Comparison of ENCODE assay signal across 13 mouse cellular contexts in the genomic region with DNA sequence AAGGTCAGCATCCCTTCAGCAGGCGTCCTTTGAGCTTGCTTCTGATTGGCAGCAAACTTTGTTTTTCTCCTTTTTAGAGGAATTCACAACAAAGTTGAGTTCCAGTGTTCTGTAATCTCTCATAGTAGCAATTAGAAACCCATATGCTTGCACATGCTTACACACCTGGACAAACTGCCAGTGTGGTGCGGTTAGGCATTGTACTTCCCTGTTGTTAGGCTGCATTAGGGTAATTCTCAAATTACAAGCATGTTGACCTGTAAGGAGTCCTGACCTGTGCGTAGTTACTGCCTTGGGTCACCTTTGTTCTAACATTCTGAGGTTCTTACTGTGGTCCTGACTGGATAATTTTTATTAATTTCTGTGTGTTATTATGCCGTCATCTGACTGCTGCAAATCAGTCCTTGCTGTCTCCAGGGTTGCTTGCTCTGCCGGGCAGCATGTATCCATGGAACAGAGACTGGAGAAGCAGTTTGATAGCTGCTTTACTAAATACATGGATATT. TPM values are rescaled to one million over a fixed set of nuclear protein-coding genes. Genes with fewer than 3 reads are reported as not detected.
DNase-seq lines count a peak whose midpoint lies in the region; ATAC-seq lines count a peak whose summit lies in the region.
"Had no signal": no experiment of that assay in that cellular context is flagged by ENCODE, and none has a peak within 500 bp of the region (broad histone marks: within the 10 kb centered on the region; RNA-seq: fewer than 3 reads in every experiment).

No protein-coding gene starts in this region.

- no peak overlapping the region for H3K4me2 ChIP-seq in intestine, embryonic 14.5 days (ENCODE audit: low read length)
- no peak overlapping the region for H3K4me2 ChIP-seq in intestine, embryonic 16.5 days (ENCODE audit: low read depth, low read length)
- peak overlapping the region; percentile 46 for H3K4me2 ChIP-seq in hindbrain, embryonic 12.5 days (replicated peaks)
- H3K4me2 ChIP-seq in neural tube, embryonic 12.5 days (replicated peaks), result peak overlapping the region; percentile 45
- H3K4me2 ChIP-seq: limb, embryonic 15.5 days had no signal

- no peaks in the 10 kb centered on the region for H3K4me1 ChIP-seq in intestine, embryonic 14.5 days (replicated peaks; ENCODE audit: control insufficient read depth, insufficient read depth, low read length)
- no peaks in the 10 kb centered on the region for H3K4me1 ChIP-seq in intestine, embryonic 16.5 days (ENCODE audit: control insufficient read depth, insufficient read depth, low read length)
- H3K4me1 ChIP-seq in hindbrain, embryonic 12.5 days, result peaks cover 8% of the 10 kb centered on the region
- H3K4me1 ChIP-seq in neural tube, embryonic 12.5 days, result 0 out of 2 replicates have a peak, but pooled peaks cover 3% of the 10 kb centered on the region
- H3K4me1 ChIP-seq: limb, embryonic 15.5 days had no signal

- H3K27ac ChIP-seq in intestine, embryonic 14.5 days (ENCODE audit: low read depth), result no peak overlapping the region
- H3K27ac ChIP-seq in intestine, embryonic 16.5 days (ENCODE audit: low read length), result no peak overlapping the region
- no peak overlapping the region for H3K27ac ChIP-seq in hindbrain, embryonic 12.5 days
- H3K27ac ChIP-seq in neural tube, embryonic 12.5 days, result no peak overlapping the region
- H3K27ac ChIP-seq: limb, embryonic 15.5 days had no signal

- no peak overlapping the region for H3K9ac ChIP-seq in intestine, embryonic 14.5 days (ENCODE audit: low read length)
- no peak overlapping the region for H3K9ac ChIP-seq in intestine, embryonic 16.5 days (ENCODE audit: low read depth, low read length)
- H3K9ac ChIP-seq in hindbrain, embryonic 12.5 days, result no peak overlapping the region
- no peak overlapping the region for H3K9ac ChIP-seq in neural tube, embryonic 12.5 days
- H3K9ac ChIP-seq: limb, embryonic 15.5 days had no signal

- no peak for DNase-seq in intestine, embryonic 14.5 days (ENCODE audit: low spot score)
- DNase-seq in cerebellum, adult 9-11 months, result peak; percentile 28
- DNase-seq in right cerebral cortex, adult 2 months (ENCODE audit: low spot score in 2 of 2), result no peak
- no peak for DNase-seq in gastrocnemius, postnatal 10 days
- DNase-seq: layer of hippocampus, adult 9-11 months; lung, postnatal 36 days had no signal

- H3K4me3 ChIP-seq in intestine, embryonic 14.5 days (ENCODE audit: low read depth, low read length), result 0 out of 2 replicates have a peak overlapping the region, but pooled peaks have one; percentile 1
- H3K4me3 ChIP-seq in intestine, embryonic 16.5 days (ENCODE audit: low read length), result no peak overlapping the region; the same call in 1 of the 2 replicates
- H3K4me3 ChIP-seq in hindbrain, embryonic 12.5 days, result peak overlapping the region; percentile 16; the same call in 1 of the 2 replicates
- H3K4me3 ChIP-seq in neural tube, embryonic 12.5 days, result no peak overlapping the region
- H3K4me3 ChIP-seq: limb, embryonic 15.5 days had no signal

- no peak for ATAC-seq in intestine, embryonic 14.5 days (replicated peaks; ENCODE audit: low FRiP score, low TSS enrichment, low read depth)
- no peak for ATAC-seq in intestine, embryonic 16.5 days
- ATAC-seq in hindbrain, embryonic 12.5 days (ENCODE audit: low FRiP score), result no peak
- ATAC-seq in neural tube, embryonic 12.5 days (ENCODE audit: low FRiP score, low read depth), result no peak
- ATAC-seq in erythroblast, adult 5-6 weeks (replicated peaks; ENCODE audit: low FRiP score, poor library complexity, severe bottlenecking), result no peak
- ATAC-seq: intestine, postnatal 0 days had no signal

- WGBS in intestine, embryonic 14.5 days, result 69% methylated on average over 5 of the region's 5 CpGs
- 71% methylated on average over 5 of the region's 5 CpGs for WGBS in intestine, embryonic 16.5 days
- WGBS in hindbrain, embryonic 12.5 days, result 54% methylated on average over 5 of the region's 5 CpGs
- WGBS in neural tube, embryonic 12.5 days, result 71% methylated on average over 5 of the region's 5 CpGs

- no peaks in the 10 kb centered on the region for H3K9me3 ChIP-seq in intestine, embryonic 14.5 days (ENCODE audit: control insufficient read depth, low read length)
- H3K9me3 ChIP-seq in intestine, embryonic 16.5 days (ENCODE audit: control insufficient read depth, low read length), result no peaks in the 10 kb centered on the region
- H3K9me3 ChIP-seq in hindbrain, embryonic 12.5 days (replicated peaks), result no peaks in the 10 kb centered on the region
- no peaks in the 10 kb centered on the region for H3K9me3 ChIP-seq in neural tube, embryonic 12.5 days
- H3K9me3 ChIP-seq: limb, embryonic 15.5 days had no signal

- no peaks in the 10 kb centered on the region for H3K36me3 ChIP-seq in intestine, embryonic 14.5 days (ENCODE audit: control insufficient read depth, insufficient read depth, low read length)
- H3K36me3 ChIP-seq in intestine, embryonic 16.5 days (ENCODE audit: control insufficient read depth, insufficient read depth, low read length), result peaks cover 3% of the 10 kb centered on the region; the same call in 1 of the 2 replicates
- H3K36me3 ChIP-seq in hindbrain, embryonic 12.5 days, result peaks cover 5% of the 10 kb centered on the region; the same call in 1 of the 2 replicates
- peaks cover 4% of the 10 kb centered on the region for H3K36me3 ChIP-seq in neural tube, embryonic 12.5 days

- no peaks in the 10 kb centered on the region for H3K27me3 ChIP-seq in intestine, embryonic 14.5 days (replicated peaks; ENCODE audit: control insufficient read depth, insufficient read depth, low read length)
- H3K27me3 ChIP-seq in intestine, embryonic 16.5 days (replicated peaks; ENCODE audit: control insufficient read depth, insufficient read depth, low read length), result no peaks in the 10 kb centered on the region
- no peaks in the 10 kb centered on the region for H3K27me3 ChIP-seq in hindbrain, embryonic 12.5 days
- no peaks in the 10 kb centered on the region for H3K27me3 ChIP-seq in neural tube, embryonic 12.5 days (replicated peaks)
- H3K27me3 ChIP-seq: limb, embryonic 15.5 days had no signal

RNA-seq across cellular contexts. Expression of gene Gm42669, which starts 8.6 kb away (rescaled TPM):
- polyA plus RNA-seq in intestine, embryonic 14.5 days (2014; fragmentation: Nextera tagmentation; extraction: Ambion mirVana), result 0.50 and 0.69 TPM in 2 replicates
- polyA plus RNA-seq in intestine, embryonic 16.5 days (2015; fragmentation: Nextera tagmentation; extraction: Ambion mirVana), result 0.16 and 0.38 TPM in 2 replicates
- 0.23 and 0.80 TPM in 2 replicates for polyA plus RNA-seq in hindbrain, embryonic 12.5 days (2016; fragmentation: Nextera tagmentation; extraction: Ambion mirVana)
- 0.36 and 0.49 TPM in 2 replicates for polyA plus RNA-seq in neural tube, embryonic 12.5 days (2016; fragmentation: Nextera tagmentation; extraction: Ambion mirVana)
- total RNA-seq in erythroblast, adult 5-6 weeks (2015; ENCODE audit: low replicate concordance), result 0.63 TPM in 1 of 2 replicates, not detected in the other
- 0.34 and 1.5 TPM in 2 replicates for total RNA-seq in erythroblast, adult 5-6 weeks (2017; ENCODE audit: low replicate concordance)
- under 1 TPM in 1 of 2 experiments, not detected in 1; 0.18 TPM for total RNA-seq in gastrocnemius, postnatal 10 days (2021)

RNA-seq across cellular contexts. Expression of gene 1700028K03Rik, which starts 35.7 kb away (rescaled TPM):
- polyA plus RNA-seq in intestine, embryonic 14.5 days (2014; fragmentation: Nextera tagmentation; extraction: Ambion mirVana), result 0.08 and 0.12 TPM in 2 replicates
- 0.04 and 0.05 TPM in 2 replicates for polyA plus RNA-seq in intestine, embryonic 16.5 days (2015; fragmentation: Nextera tagmentation; extraction: Ambion mirVana)
- polyA plus RNA-seq in hindbrain, embryonic 12.5 days (2016; fragmentation: Nextera tagmentation; extraction: Ambion mirVana), result 0.15 and 0.21 TPM in 2 replicates
- 0.09 and 0.13 TPM in 2 replicates for polyA plus RNA-seq in neural tube, embryonic 12.5 days (2016; fragmentation: Nextera tagmentation; extraction: Ambion mirVana)
- not detected in 2 replicates for total RNA-seq in erythroblast, adult 5-6 weeks (2015; ENCODE audit: low replicate concordance)
- 0.17 TPM in 1 of 2 replicates, not detected in the other for total RNA-seq in erythroblast, adult 5-6 weeks (2017; ENCODE audit: low replicate concordance)
- total RNA-seq in gastrocnemius, postnatal 10 days (2021), result under 1 TPM in 1 of 2 experiments, not detected in 1; 0.05 TPM
- total RNA-seq: granulocyte monocyte progenitor cell, adult 5-6 weeks had no signal

Comparison
In these comparisons a context has a peak if more than half of its experiments do, and no peak if none do; other contexts are left out.
1. H3K4me3 ChIP-seq: peak in intestine, embryonic 14.5 days (single experiment) and hindbrain, embryonic 12.5 days (single experiment); none in intestine, embryonic 16.5 days (single experiment) and neural tube, embryonic 12.5 days (single experiment).
2. H3K4me2 ChIP-seq: peak in hindbrain, embryonic 12.5 days (single experiment) and neural tube, embryonic 12.5 days (single experiment); none in intestine, embryonic 14.5 days (single experiment) and intestine, embryonic 16.5 days (single experiment).